Mouse (Mus musculus): ENCODE data around the gene Aldh1l1. TPM values are rescaled to one million over a fixed set of nuclear protein-coding genes. Genes with fewer than 3 reads are reported as not detected.

Aldh1l1 gene
- polyA plus RNA-seq, 1 experiment from 2014 or later: 8.0 TPM

DNA sequence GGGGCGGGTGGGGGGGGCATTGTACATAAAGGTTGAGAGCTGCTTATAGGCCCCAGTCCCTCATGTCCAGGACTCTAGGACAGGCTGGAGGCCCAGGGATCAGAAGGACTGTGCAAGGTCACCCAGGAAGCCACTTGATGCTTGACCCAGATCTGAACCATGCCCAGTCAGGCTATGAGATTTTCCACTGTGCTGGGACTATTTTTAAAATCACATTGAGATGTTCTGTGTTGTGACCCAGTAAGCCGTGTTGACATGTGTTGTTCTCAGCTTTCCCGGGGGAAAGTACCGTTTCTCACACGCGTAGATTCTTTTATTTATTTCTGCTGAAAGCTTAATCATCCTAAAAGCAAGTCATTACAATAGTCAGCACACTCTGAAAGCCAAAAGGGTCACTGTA is 129.8 kb downstream of the Aldh1l1 start:
- Histone ChIP-seq H3K27ac (peak overlapping the region; percentile 99), H3K36me3 (0 out of 2 replicates have a peak, but pooled peaks cover under 1% of the 10 kb centered on the region), H3K4me3 (no peak overlapping the region), H3K9me3 (replicated peaks) (no peaks in the 10 kb centered on the region), H3K9ac (no peak overlapping the region), H3K4me1 (peaks cover 81% of the 10 kb centered on the region), H3K27me3 (replicated peaks) (no peaks in the 10 kb centered on the region), H3K4me2 (no peak overlapping the region)
- 87% methylated on average over 6 of the region's 6 CpGs for WGBS (ENCODE audit: insufficient replicate concordance)
- no peak for ATAC-seq

DNA sequence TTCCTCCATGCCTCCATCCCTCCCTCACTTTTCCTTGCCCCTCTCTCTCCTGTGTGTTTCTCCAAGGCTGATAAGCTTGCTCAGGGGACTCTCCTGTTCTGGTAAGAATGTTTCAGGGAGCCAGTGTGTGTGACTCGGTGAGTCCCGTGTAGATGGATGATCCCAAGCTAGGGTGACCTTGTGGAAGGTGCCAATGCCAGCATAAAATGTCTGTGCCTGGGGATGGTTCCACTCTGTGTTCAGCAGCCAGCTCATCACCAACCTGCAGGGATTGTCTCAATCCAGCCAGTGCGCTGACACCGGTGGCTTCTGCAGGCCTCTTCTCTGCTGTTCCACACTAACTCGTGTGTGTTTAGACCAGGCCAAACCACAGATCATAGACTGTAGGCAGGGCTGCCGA is 130.3 kb downstream of the Aldh1l1 start:
- Histone ChIP-seq H3K27me3 (replicated peaks) (no peaks in the 10 kb centered on the region), H3K4me1 (peaks cover 82% of the 10 kb centered on the region), H3K27ac (peak overlapping the region; percentile 99), H3K4me2 (peak overlapping the region; percentile 83; the same call in 1 of the 2 replicates), H3K36me3 (0 out of 2 replicates have a peak, but pooled peaks cover 3% of the 10 kb centered on the region), H3K4me3 (no peak overlapping the region), H3K9me3 (replicated peaks) (no peaks in the 10 kb centered on the region), H3K9ac (no peak overlapping the region)
- 62% methylated on average over 6 of the region's 6 CpGs for WGBS (ENCODE audit: insufficient replicate concordance)
- ATAC-seq: no peak

DNA sequence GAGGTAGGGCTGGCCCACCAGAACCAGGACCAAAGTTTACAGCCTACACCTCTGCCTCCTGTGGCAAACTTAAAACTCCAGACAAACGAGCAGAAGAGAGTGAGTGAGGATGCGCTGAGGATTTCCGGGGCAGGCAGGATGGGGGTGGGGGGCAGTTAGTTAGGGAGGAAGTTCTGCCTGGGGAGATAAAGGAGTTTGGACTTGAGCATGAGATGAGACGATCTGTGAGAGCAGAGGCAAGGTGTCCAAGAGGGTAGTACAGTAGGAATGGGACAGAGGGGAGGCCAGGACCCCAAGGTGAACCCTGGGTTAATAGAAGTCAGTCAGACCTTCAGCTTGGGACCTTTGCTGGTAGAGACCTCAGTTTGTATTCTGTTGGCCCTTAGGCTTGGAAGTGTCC is 132.0 kb downstream of the Aldh1l1 start:
- peak; percentile 30; the same call in 1 of the 2 replicates for ATAC-seq
- 0 out of 2 replicates have a peak, but pooled peaks cover 3% of the 10 kb centered on the region for H3K36me3 ChIP-seq
- H3K4me1 ChIP-seq: peaks cover 94% of the 10 kb centered on the region
- WGBS (ENCODE audit: insufficient replicate concordance): 16% methylated on average over 4 of the region's 4 CpGs
- peak overlapping the region; percentile 89 for H3K9ac ChIP-seq
- H3K4me2 ChIP-seq: peak overlapping the region; percentile 83
- H3K27ac ChIP-seq: peak overlapping the region; percentile 99
- H3K4me3 ChIP-seq: peak overlapping the region; percentile 68
- no peaks in the 10 kb centered on the region for H3K9me3 ChIP-seq (replicated peaks)
- no peaks in the 10 kb centered on the region for H3K27me3 ChIP-seq (replicated peaks)

DNA sequence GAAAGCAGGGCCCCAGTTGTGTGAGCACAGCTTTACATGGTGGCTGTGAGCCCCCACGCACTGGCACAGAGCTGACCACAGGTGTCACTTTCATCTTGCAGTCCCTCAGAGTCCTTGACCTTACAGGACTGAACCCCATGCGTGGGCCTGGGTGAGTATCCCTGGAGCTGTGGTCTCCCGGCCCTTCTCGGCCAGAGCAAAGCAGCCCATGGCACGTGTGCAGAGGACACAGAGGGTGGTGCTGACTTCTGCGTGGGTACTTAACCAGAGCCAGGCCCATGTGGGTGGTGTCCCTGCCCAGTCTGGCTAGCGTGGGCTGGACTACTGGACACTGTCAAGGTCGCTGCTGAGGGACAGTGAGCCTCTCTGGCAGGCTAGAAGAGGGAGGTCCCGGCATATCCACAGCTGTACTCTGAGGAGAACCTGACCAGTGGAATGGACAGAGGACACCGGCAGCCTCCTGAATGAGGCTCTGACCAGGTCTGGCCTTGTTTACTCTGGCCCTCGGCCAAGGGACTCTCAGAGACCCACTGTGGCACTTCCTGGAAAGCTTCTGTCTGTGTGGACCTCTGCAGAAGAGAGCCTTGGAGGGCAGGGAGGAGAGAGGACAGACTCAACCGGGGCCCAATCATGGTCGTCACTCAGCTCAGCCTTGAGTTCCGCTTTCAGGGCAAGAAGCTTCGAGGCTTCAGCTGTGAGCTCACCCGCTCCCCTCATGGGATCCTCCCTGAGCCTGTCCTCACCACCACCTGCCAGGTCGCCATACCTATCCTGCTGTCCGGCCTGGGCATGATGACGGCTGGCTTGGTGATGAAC is 132.8 kb downstream of the Aldh1l1 start:
- H3K27ac ChIP-seq: peak overlapping the region; percentile 99
- H3K9me3 ChIP-seq (replicated peaks): no peaks in the 10 kb centered on the region
- WGBS (ENCODE audit: insufficient replicate concordance): 26% methylated on average over 19 of the region's 19 CpGs
- 0 out of 2 replicates have a peak, but pooled peaks cover 3% of the 10 kb centered on the region for H3K36me3 ChIP-seq
- peak overlapping the region; percentile 89 for H3K9ac ChIP-seq
- ATAC-seq: peak; percentile 11; the same call in 1 of the 2 replicates
- peaks cover 96% of the 10 kb centered on the region for H3K4me1 ChIP-seq
- H3K4me2 ChIP-seq: peak overlapping the region; percentile 83
- H3K4me3 ChIP-seq: peak overlapping the region; percentile 68
- no peaks in the 10 kb centered on the region for H3K27me3 ChIP-seq (replicated peaks)

DNA sequence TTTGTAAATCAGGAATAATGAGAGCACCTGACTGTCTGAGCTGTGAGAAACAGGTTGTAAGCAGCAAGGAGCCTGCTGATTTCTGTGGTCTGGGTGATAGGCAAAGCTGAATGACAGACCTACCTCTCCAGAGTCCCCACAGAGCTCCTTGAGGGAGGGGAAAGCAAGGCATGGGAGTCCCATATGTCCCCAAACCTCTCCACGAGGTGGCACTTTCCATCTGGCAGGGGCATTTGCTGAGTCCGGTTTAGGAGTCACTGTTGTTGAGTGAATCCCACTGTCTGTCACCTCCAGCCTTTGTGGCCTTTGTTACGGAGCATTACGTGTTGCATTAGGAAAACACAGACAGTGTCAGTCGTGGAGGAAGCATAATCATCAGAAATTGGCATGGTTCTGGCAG is 133.7 kb downstream of the Aldh1l1 start:
- peak overlapping the region; percentile 68 for H3K4me3 ChIP-seq
- no peaks in the 10 kb centered on the region for H3K9me3 ChIP-seq (replicated peaks)
- ATAC-seq: no peak
- peaks cover 97% of the 10 kb centered on the region for H3K4me1 ChIP-seq
- H3K9ac ChIP-seq: peak overlapping the region; percentile 89
- peak overlapping the region; percentile 99 for H3K27ac ChIP-seq
- peaks cover 3% of the 10 kb centered on the region for H3K36me3 ChIP-seq
- no peaks in the 10 kb centered on the region for H3K27me3 ChIP-seq (replicated peaks)
- WGBS (ENCODE audit: insufficient replicate concordance): 37% methylated on average over 5 of the region's 5 CpGs
- H3K4me2 ChIP-seq: peak overlapping the region; percentile 83

DNA sequence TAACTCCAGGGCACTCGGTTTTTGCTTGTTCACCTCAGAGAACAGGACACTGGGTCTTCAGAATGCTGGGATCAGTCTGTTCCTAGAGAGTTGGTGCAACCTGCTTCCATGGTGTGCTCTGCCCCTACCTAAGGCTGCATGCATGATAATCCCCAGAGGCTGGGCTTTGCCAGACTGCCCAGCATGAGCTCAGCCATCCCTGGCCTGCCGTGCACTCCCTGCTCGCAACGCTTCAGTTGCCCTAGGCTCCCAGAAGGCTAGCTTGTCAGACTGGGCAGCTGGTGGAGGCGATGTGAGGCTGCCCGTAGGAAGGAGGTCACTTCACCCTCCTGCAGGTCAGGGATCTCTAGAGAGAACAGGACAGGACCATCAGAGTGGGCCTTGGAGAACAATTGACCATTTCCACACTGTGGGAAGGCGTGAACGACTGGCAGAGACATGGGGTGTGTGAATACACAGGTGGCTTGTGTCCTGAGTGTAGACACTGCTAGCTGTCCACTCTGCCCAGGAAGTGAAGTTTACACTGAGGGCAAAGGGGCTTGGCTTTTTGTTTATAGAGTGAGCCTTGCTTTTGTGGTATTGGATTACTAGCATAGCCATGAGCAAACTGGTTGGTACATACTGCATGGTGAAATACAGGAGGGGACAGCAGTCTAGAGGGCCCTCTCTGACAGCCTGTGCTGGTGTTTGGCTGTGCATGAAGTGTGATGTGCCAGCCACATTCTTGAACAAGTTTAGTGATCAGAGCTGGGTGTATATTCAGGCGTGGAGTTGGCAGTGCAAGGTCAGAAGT is 134.8 kb downstream of the Aldh1l1 start:
- peak overlapping the region; percentile 68 for H3K4me3 ChIP-seq
- no peak for ATAC-seq
- H3K9me3 ChIP-seq (replicated peaks): no peaks in the 10 kb centered on the region
- 51% methylated on average over 9 of the region's 9 CpGs for WGBS (ENCODE audit: insufficient replicate concordance)
- peak overlapping the region; percentile 89 for H3K9ac ChIP-seq
- H3K27me3 ChIP-seq (replicated peaks): no peaks in the 10 kb centered on the region
- H3K4me2 ChIP-seq: peak overlapping the region; percentile 83
- peak overlapping the region; percentile 99 for H3K27ac ChIP-seq
- H3K4me1 ChIP-seq: peaks cover 100% of the 10 kb centered on the region
- peaks cover 14% of the 10 kb centered on the region for H3K36me3 ChIP-seq

DNA sequence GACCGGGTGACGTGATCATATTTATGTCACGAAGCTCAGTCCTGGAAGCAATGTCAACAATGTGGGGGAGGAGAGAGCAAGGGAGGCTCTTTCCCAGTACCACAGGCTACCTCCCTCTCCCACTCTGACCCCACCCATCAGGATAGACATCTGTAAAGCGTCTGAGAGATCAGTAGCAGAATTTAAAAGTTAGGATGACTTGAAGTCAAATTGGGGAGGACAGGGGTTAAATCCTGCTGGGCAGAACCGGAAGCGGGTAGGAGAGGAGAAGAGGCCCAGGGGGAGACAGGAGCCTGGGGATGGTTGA is 135.3 kb downstream of the Aldh1l1 start:
- H3K4me1 ChIP-seq: peaks cover 100% of the 10 kb centered on the region
- no peaks in the 10 kb centered on the region for H3K9me3 ChIP-seq (replicated peaks)
- 35% methylated on average over 6 of the region's 6 CpGs for WGBS (ENCODE audit: insufficient replicate concordance)
- peak overlapping the region; percentile 99 for H3K27ac ChIP-seq
- peak overlapping the region; percentile 89 for H3K9ac ChIP-seq
- ATAC-seq: no peak
- peak overlapping the region; percentile 68 for H3K4me3 ChIP-seq
- H3K36me3 ChIP-seq: peaks cover 19% of the 10 kb centered on the region
- no peaks in the 10 kb centered on the region for H3K27me3 ChIP-seq (replicated peaks)
- H3K4me2 ChIP-seq: peak overlapping the region; percentile 83

DNA sequence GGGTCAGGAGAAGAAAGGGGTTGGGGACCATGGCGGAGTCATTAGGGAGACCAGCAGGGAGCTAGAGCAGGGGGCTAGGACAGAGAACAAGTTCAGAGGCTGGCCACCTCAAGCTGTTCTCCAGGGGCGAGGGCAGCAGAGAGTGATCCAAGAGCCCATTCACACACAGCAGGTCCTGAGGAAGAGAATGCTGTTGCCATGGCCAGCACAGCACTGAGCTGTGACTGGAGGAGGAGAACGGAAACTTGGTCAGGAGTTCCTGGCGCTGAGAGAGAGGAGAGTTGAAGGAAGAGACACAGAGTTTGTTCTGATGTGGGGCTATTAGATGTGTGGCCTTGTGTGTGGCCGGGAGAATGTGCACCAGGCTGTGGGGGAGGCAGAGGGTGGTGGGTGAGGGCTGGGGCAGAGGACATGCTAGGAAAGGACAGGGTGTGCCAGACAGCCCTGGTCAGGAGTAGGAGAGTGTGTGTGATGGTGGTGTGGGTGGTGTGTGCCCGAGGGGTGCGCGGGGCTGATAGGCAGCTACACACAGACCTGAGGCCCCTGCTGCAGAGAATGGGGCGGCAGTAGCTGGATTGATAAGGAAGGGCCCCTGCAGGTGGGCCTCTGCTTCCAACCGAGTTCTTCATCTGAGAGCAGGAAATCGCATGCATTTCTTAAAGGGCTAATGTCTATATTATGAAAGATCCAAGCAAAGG is 136.7 kb downstream of the Aldh1l1 start:
- peaks cover 100% of the 10 kb centered on the region for H3K4me1 ChIP-seq
- peak overlapping the region; percentile 68 for H3K4me3 ChIP-seq
- H3K9me3 ChIP-seq (replicated peaks): no peaks in the 10 kb centered on the region
- H3K27ac ChIP-seq: peak overlapping the region; percentile 99
- H3K9ac ChIP-seq: peak overlapping the region; percentile 89
- peaks cover 33% of the 10 kb centered on the region for H3K36me3 ChIP-seq
- whole genome bisulfite sequencing (ENCODE audit: insufficient replicate concordance): 17% methylated on average over 11 of the region's 11 CpGs
- peak overlapping the region; percentile 83 for H3K4me2 ChIP-seq
- no peaks in the 10 kb centered on the region for H3K27me3 ChIP-seq (replicated peaks)
- peak; percentile 92 for ATAC-seq

DNA sequence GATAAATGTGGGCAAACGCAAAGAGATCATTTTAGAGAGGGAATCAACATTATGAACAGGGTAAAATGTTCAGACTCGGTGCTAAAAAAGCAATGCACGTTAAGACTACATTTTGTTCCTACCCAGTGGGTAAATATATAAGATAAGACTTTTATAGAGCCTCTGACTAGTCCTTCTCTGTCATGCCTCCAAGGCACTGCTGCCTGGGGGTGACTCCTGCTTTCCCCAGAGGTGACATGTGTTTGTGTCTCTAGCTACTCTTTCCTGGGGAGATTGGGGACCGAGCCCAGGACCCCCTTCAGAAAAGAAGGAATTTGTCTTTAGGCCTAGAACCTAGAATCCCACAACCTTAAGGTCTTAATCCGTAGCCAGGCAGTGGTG is 137.2 kb downstream of the Aldh1l1 start:
- Histone ChIP-seq H3K27me3 (replicated peaks) (no peaks in the 10 kb centered on the region), H3K4me3 (peak overlapping the region; percentile 68), H3K27ac (peak overlapping the region; percentile 99), H3K9ac (peak overlapping the region; percentile 71), H3K4me2 (peak overlapping the region; percentile 83), H3K9me3 (replicated peaks) (no peaks in the 10 kb centered on the region), H3K36me3 (peaks cover 38% of the 10 kb centered on the region), H3K4me1 (peaks cover 99% of the 10 kb centered on the region)
- ATAC-seq: no peak
- WGBS (ENCODE audit: insufficient replicate concordance): 34% methylated on average over 5 of the region's 5 CpGs

DNA sequence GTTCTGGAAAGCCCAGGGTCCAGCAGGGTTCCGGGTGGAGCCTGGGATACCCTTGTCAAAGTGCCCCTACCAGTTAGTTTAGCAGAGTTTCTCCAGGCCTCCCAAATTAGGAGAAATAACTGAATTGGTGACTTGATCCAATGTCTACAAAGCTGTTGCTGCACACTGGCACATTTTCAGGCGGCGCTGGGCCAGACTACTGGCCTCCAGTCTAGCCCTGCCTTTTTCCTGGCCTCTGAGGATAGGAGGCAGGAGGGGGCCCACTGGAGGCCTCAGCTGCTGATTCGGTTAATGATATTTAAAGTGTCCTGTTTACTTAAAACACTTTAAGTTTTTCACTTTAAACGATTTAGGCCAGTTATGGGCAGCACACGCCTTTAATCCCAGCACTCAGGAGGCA is 138.0 kb downstream of the Aldh1l1 start:
- no peak for ATAC-seq
- Histone ChIP-seq H3K27ac (peak overlapping the region; percentile 99), H3K4me2 (peak overlapping the region; percentile 83), H3K27me3 (replicated peaks) (no peaks in the 10 kb centered on the region), H3K36me3 (peaks cover 46% of the 10 kb centered on the region), H3K9me3 (replicated peaks) (no peaks in the 10 kb centered on the region), H3K4me1 (peaks cover 99% of the 10 kb centered on the region), H3K4me3 (peak overlapping the region; percentile 68), H3K9ac (peak overlapping the region; percentile 71)
- WGBS (ENCODE audit: insufficient replicate concordance): 32% methylated on average over 6 of the region's 6 CpGs

DNA sequence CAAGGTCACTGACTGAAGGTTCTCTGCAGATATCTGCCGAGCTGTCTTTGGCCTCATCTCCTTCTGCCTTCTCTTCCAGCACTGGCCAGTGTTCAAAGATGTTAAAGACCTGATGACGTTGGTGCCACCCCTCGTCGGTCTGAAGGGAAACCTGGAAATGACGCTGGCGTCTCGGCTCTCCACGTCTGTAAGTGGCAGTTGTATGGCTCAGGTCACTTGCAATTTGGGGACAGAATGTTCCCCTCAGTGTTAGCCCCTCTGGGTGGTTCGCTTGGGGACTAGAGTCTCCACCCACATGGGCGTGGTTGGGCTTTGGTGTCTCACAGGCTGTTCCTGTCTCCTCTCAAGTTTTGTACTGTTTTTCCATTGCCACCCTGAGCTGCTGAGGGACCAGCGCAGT is 138.5 kb downstream of the Aldh1l1 start:
- Histone ChIP-seq H3K27me3 (replicated peaks) (no peaks in the 10 kb centered on the region), H3K4me3 (peak overlapping the region; percentile 68), H3K9me3 (replicated peaks) (no peaks in the 10 kb centered on the region), H3K9ac (peak overlapping the region; percentile 71), H3K4me1 (peaks cover 98% of the 10 kb centered on the region), H3K36me3 (peaks cover 51% of the 10 kb centered on the region), H3K27ac (peak overlapping the region; percentile 99), H3K4me2 (peak overlapping the region; percentile 83)
- peak; percentile 33 for ATAC-seq
- WGBS (ENCODE audit: insufficient replicate concordance): 27% methylated on average over 11 of the region's 11 CpGs
